Mouse (Mus musculus) thymus, postnatal 25 days (tissue): Measurements from ENCODE around the gene Fam196b.

Experiments
- DNase-seq: peaks from one replicate; pipeline ENCODE4 v3.0.0; 2022

Gene Fam196b

GRCm38 (mm10) chr11:34314534-34315379 lies at the start of gene Fam196b:
Gene Fam196b (plus strand): TSS chr11:34314822.
- peak; percentile 12 for DNase-seq

GRCm38 (mm10) chr11:34272016-34272415 lies 42.6 kb upstream of the Fam196b start:
- DNase-seq = no peak

- peak; percentile 20 for DNase-seq
Observed at GRCm38 (mm10) chr11:34275941-34276340, 38.7 kb upstream of the Fam196b start.

GRCm38 (mm10) chr11:34276363-34277046 lies 38.1 kb upstream of the Fam196b start:
- DNase-seq = no peak

- no peak for DNase-seq
Observed at GRCm38 (mm10) chr11:34277047-34277445, 37.6 kb upstream of the Fam196b start.

- DNase-seq = no peak
Observed at GRCm38 (mm10) chr11:34284124-34284808, 30.4 kb upstream of the Fam196b start.

DNA sequence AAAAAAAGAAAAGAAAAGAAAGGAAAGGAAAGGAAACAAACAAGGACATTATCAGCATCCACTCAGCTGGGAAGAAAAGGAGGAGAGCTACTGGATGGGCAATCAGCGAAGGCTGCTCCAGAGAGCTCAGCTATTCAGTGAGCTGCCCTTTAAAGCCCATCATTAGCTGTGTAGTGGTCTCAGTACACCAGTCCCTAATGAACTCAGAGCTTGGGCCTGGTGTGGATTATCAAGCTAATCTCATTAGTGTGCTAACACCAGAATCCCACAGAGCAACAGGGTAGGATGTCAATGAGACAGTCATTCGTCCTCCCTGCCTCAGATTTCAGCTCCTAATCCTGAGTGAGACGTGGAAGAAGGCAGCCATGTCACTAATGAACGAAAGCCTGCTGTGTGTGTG lies 24.4 kb upstream of the Fam196b start:
- DNase-seq = no peak

DNA sequence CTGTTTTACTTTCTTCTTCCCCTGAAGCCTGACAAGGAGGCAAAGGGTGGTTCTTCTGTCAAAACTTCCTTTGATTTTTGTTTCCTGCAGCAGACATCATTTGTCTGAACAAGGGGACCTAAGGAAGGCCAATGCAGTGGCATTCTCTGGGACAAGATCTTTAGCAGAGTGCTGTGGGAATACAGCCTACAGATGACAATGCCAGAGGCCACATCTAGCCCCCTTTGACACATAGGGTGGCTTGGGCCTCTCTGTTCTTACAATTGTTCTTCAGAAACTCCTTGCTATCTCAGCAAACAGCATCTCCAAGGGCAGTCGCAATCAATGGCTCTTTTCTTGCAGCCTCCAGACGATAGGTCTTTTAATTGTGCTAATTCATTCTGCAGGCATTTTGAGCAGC lies 23.9 kb upstream of the Fam196b start:
- DNase-seq = no peak

DNA sequence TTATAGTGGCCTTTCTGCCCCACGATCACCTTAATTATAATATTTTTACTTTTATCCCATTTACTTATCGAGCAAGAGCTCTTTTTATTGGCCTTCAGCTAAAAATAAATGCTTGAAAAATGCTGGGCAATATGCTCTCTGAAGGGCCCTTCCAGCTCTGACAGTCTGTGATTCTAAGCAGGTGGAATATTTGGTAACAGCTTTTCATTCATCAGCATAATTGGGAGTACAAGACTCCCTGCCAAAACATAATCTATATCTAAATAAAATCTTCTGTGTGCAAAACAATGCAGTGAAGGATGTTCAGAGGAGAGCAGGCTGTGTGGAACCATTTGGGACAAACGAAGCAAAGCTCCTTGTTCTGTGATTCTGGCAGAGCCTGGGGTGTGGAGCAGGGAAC lies 23.3 kb upstream of the Fam196b start:
- DNase-seq = no peak

GRCm38 (mm10) chr11:34297698-34298378 lies 16.8 kb upstream of the Fam196b start:
- no peak for DNase-seq

- no peak for DNase-seq
Observed at GRCm38 (mm10) chr11:34299550-34299949, 15.1 kb upstream of the Fam196b start.

DNA sequence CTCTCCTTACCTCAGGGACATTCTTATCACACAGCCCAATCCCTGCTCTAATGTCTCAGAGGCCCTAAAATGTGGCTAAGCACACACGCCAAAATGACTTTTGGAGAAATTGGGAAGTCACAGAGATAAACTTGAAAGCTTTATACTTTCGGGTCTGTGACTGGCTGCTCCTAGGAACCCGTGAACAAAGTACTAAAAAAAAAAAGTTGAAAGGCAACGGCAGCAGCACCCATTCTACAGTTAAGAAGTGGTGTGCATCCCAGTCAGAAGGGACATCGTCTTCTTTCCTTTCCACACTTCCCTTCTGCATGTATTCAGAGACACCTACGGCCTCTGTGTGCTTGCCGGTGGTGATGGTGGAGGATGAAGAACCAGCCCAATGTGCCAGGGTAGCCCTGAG lies 14.6 kb upstream of the Fam196b start:
- no peak for DNase-seq

DNA sequence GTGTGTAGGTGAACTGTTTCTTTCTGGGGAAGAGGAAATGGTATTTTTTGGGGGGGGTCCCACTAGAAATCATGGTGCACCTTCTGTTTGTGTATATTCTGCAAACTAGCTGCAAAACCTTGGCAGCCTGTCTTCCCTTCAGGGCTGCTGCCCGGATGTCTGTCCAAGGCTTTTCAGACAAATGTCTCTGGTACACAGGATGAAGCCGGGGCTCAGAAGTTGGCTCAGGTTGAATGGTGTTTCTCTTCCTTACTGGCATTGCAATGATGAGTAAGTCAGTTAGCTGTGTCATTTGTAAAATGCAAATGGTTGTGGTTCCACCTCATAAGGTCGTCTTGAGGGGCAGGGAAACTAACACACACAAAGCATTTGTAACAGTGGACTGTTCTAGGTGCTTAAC lies 8.4 kb upstream of the Fam196b start:
- DNase-seq = no peak

DNA sequence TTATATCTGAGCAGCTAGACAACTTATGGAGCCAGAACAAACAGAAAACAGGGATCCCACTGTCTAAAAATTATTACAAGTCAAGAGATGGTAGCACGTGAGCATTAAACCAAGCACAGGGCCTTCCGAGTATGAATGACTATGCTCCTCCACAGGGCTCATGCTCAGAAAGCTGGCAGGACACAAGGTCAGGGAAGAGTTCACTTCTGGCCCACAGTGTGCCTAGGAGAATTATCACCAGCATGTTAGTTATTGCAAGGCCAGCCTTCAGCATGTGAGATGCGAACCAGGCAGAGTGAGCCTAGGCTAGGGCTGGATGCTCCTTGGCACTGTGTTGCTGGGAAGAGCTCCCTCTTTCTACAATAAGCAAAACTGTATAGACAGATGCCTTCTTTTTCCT lies 5.9 kb upstream of the Fam196b start:
- no peak for DNase-seq

GRCm38 (mm10) chr11:34309360-34309759 lies 5.3 kb upstream of the Fam196b start:
- DNase-seq = no peak

- peak; percentile 4 for DNase-seq
Observed at GRCm38 (mm10) chr11:34311717-34312116, 2.9 kb upstream of the Fam196b start.

DNA sequence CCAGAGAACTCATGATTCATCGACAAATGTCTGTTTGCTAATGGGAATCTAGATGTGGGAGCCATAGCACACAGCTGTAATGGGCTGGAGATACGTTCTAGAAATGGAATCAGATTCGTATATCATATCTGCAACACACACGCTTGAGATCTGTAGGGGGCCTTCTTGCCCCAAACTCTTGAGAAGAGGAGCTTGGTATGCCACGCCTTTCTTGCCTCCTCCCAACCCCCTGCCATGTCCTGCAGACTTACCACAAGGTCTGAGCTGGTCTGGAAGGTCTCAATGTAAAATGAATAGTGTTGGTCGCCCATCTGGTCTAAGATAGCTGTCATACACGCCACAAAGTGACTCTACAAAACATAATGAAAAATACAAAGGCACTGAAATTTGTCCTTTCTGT lies 2.4 kb upstream of the Fam196b start:
- no peak for DNase-seq

DNA sequence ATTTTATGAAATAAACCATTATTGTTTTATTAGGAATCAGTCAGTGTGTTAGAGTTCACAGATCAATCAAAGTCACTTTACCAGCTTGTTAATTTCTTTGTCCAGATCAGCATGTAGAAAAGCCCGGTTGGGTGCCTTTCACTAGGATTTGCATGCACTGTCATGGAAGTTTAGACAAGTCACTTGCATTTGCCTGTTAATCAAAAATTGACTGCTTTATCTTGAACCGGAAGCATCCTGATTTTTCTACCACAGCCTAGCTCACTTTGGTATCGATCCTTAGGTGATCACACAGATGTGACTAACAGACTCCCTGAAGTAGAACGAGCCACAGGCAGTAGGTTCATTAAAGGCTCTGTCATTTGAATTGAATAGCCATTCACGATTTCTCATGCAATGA lies 761 bp downstream of the Fam196b start:
- DNase-seq = no peak

GRCm38 (mm10) chr11:34316176-34316575 lies 1.6 kb downstream of the Fam196b start:
- DNase-seq = no peak

GRCm38 (mm10) chr11:34317001-34317400 lies 2.4 kb downstream of the Fam196b start:
- DNase-seq = no peak

DNA sequence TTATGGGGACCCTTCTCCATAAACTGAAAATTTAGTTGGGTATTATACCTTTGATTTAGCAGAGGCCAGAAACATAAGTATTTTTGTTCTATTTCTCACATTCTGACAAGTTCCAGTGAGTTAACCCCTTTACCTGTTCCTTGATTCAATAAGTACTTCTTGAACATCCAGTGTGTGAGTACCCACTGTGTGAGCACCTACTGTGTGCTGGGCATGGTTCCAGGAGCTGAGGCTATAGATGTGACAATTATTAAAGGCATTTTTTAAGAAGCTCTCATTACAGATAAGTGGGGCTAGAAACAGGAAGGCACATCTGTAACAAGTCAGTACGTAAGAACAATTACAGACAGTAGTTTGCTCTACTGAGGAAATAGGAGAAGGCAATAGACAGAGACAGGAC lies 4.7 kb downstream of the Fam196b start:
- no peak for DNase-seq

GRCm38 (mm10) chr11:34323664-34324063 lies 9.0 kb downstream of the Fam196b start:
- DNase-seq = no peak

DNA sequence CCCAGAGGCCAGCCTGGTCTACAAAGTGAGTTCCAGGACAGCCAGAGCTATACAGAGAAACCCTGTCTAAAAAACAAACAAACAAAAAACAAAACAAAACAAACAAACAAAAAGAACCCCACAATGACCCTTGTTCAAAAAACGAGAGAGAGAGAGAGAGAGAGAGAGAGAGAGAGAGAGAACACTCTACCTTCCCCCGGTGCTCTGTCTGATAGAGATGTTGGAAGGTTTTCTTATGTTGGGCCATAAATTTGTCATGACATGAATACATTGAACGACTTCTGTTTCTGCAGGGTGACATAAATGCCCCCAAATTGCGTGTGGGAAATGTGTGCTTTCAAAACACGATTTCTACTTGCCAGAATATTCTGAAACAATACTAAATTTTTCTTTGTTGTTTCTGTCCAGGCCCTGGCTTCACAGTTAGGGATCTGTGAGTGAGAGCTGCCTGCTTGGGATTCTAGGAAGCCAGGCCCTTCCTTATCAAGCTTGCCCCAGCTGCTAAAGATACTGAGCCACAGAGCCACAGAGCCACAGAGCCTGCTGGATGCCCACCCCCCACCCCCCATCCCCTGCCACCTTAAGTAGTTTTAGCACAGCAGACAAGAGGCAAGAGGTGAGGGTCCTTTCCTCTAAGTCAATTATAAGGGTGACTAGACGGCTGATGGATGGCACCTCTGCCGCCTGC lies 17.9 kb downstream of the Fam196b start:
- DNase-seq = no peak
